Mouse (Mus musculus) testis, adult 2 months (tissue): ENCODE measurements around the gene Naglu. TPM values are rescaled to one million over a fixed set of nuclear protein-coding genes. Genes with fewer than 3 reads are reported as not detected.
A peak's percentile ranks its signal among the peaks of the same experiment; 100 is the strongest.

Experiments used
- H3K27ac ChIP-seq: fragments of 200-500 bp; 2 replicates; pipeline ENCODE4 v1.5.1; 2012; ENCODE audit warnings: low read depth, low read length; ENCODE audit not compliant: control insufficient read depth, insufficient read depth
- H3K27me3 ChIP-seq: fragments of 200-500 bp; 2 replicates; pipeline ENCODE4 v1.6.1; 2012; ENCODE audit warnings: mild to moderate bottlenecking, low read length, moderate library complexity; ENCODE audit not compliant: control insufficient read depth, insufficient read depth
- H3K36me3 ChIP-seq: fragments of 200-500 bp; 2 replicates; pipeline ENCODE4 v1.6.1; 2012; ENCODE audit warnings: mild to moderate bottlenecking, low read length; ENCODE audit not compliant: control insufficient read depth, insufficient read depth
- H3K4me1 ChIP-seq: fragments of 200-500 bp; 2 replicates; pipeline ENCODE4 v1.6.1; 2012; ENCODE audit warnings: low read length; ENCODE audit not compliant: control insufficient read depth, insufficient read depth
- H3K4me3 ChIP-seq: fragments of 200-500 bp; 2 replicates; pipeline ENCODE4 v1.5.1; 2012; ENCODE audit warnings: low read depth, mild to moderate bottlenecking, low read length, moderate library complexity, mixed read lengths; ENCODE audit not compliant: control insufficient read depth
- CTCF ChIP-seq: fragments of 200-500 bp; IDR thresholded peaks from 2 replicates; pipeline ENCODE4 v1.5.1; 2012; ENCODE audit warnings: low read depth, mild to moderate bottlenecking, inconsistent platforms, low read length, moderate library complexity; ENCODE audit not compliant: control insufficient read depth, insufficient read depth, insufficient replicate concordance
- POLR2A ChIP-seq: fragments of 200-500 bp; IDR thresholded peaks from 2 replicates; pipeline ENCODE4 v1.6.1; 2012; ENCODE audit warnings: low read depth, mild to moderate bottlenecking, inconsistent platforms, low read length, moderate library complexity; ENCODE audit not compliant: control insufficient read depth
- polyA plus RNA-seq: library from polyadenylated mRNA; depleted of rRNA; stranded (reverse); fragments of >200 nt; gene quantifications from 2 replicates; pipeline ENCODE4 v1.2.3, GENCODE M21; 2012

The Naglu gene
- polyA plus RNA-seq, 1 experiment: 46.2 TPM

DNA sequence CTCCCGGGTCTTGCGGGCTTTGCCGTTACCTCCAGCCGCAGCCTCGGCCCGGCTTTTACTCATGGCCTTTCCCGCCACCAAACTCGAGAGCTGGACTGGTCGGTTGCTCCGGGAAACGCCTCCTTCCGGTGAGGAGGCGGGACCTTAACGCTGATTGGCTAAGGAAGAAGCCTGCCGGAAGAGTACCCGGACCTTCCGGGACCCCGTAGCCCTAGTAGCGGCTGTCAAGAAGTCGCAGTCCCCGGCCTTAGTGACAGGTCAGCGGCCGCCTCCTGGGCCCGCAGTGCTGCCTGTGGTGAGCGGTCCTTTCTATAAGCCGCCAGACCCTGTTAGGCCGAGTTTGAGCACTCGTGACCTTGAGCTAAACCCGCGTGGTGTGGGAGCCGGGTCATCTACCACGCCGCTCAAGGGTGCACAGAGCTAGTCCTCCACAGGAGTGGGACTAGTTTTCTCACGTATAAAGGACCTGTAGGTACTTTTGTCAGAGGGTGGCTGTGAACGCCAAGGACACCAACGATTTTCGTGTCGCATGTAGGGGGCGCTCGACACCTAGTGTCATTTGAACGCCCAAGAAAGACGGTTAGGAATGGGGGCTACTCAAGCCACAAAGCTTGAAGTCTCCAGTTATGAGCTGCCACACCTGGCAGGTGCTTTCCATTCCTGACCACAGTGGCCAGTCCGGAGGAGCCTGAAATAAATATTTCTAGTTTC is 25.7 kb downstream of the Naglu start, which contains the start of gene Psmc3ip:
Gene Psmc3ip, minus strand, starts transcription at position 123 of the 711 bp plus-strand sequence.
- TF ChIP-seq POLR2A: peak; percentile 85
- TF ChIP-seq CTCF: peak; percentile 67; the same call in 1 of the 2 replicates
- Histone ChIP-seq H3K36me3 (peaks cover 9% of the 10 kb centered on the region), H3K4me3 (peak within 1 kb of the TSS; percentile 97), H3K27me3 (no peaks in the 10 kb centered on the region), H3K4me1 (no peaks in the 10 kb centered on the region; the same call in none of the 2 replicates), H3K27ac (peak within 1 kb of the TSS; percentile 94)

DNA sequence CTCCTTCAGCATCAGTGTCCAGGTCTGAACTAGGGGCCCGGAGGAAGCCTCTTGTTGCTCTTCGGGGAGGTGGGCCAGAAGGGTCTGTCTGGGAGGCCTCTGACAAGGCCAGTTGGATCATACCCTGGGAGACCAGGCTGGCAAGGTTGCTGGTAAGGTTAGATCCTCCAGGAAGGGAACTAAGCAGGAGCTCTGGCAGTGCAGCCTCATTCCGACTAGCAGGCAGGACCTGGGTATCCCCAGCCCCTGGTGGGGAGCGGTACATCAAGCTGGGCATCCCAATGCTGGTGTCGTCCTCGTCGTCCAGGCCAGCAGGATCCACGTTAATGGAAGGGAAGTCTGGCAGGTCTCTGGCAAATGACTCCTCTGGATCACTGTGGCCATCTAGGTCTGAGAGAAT is 28.4 kb downstream of the Naglu start:
- peaks cover 5% of the 10 kb centered on the region for H3K36me3 ChIP-seq
- no peak for TF ChIP-seq CTCF
- no peak for TF ChIP-seq POLR2A

DNA sequence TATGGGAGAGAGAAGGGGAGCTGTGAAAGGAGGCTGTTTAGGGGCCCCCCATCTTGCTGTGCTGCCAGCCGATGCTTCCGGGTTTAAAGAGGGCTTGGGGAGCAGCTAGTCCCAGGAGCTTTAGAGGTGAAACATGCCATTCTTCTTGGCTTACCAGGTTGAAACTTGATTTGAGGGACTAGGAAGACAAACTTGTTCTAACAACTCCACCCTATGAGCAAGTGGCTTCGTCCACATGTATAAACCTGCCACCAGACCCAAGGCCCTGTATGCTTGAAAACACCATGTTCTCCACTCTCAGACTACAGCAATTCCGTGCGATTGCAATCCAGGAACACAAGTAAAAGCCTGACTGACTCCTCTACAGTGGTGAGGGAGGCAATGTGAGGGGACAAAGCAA is 33.2 kb downstream of the Naglu start:
- no peak overlapping the region for H3K27ac ChIP-seq
- no peaks in the 10 kb centered on the region for H3K4me1 ChIP-seq
- no peaks in the 10 kb centered on the region for H3K27me3 ChIP-seq
- H3K4me3 ChIP-seq: no peak overlapping the region
- TF ChIP-seq CTCF (no peak), POLR2A (no peak)
- H3K36me3 ChIP-seq: peaks cover 2% of the 10 kb centered on the region; the same call in 1 of the 2 replicates

More for the DNA sequence above, 28.4 kb downstream of the Naglu start:
- H3K4me1 ChIP-seq: no peaks in the 10 kb centered on the region; the same call in none of the 2 replicates
- no peak overlapping the region for H3K27ac ChIP-seq
- no peaks in the 10 kb centered on the region for H3K27me3 ChIP-seq
- no peak overlapping the region for H3K4me3 ChIP-seq

DNA sequence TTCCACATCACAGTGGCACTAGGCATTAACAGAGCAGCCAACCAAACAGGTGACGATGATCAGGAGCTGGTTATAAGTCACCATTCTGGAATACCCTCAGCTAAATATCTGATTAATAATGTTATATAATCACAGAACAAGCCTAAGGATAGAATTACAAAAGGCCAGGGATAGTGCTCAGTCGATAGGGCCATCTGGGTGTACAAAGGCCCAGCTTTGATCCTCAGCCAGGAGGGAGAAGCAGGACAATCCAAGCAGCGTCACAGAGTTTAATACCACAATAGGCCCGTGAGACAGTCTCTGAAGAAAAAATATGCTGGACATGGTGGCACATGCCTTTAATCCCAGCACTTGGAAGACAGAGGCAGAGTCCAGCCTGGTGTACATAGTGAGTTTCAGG is 39.5 kb downstream of the Naglu start:
- TF ChIP-seq CTCF: no peak
- no peak for TF ChIP-seq POLR2A
- Histone ChIP-seq H3K27me3 (no peaks in the 10 kb centered on the region), H3K4me3 (no peak overlapping the region), H3K4me1 (no peaks in the 10 kb centered on the region), H3K36me3 (no peaks in the 10 kb centered on the region), H3K27ac (no peak overlapping the region)

DNA sequence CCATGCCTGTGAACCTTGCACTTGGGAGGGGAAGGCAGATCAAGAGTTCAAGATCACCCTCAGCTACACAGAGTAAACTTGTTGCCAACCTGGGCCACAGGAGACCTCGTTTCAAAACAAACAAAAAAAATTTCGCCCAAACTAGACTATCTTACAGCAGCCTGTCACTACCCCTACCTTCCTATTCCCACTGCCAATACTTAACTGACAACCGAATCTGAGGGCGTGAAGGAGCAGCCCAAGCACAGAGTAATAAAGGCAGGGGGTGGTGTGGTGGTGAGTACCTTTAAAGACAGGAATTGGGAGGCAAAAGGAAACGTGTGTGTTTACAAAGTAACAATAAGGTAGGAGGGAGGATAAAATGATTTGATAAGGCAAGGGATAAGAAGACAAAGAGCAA is 40.9 kb downstream of the Naglu start:
- no peak for TF ChIP-seq POLR2A
- no peak for TF ChIP-seq CTCF
- no peak overlapping the region for H3K27ac ChIP-seq
- H3K4me3 ChIP-seq: no peak overlapping the region
- no peaks in the 10 kb centered on the region for H3K4me1 ChIP-seq
- no peaks in the 10 kb centered on the region for H3K27me3 ChIP-seq
- H3K36me3 ChIP-seq: no peaks in the 10 kb centered on the region

DNA sequence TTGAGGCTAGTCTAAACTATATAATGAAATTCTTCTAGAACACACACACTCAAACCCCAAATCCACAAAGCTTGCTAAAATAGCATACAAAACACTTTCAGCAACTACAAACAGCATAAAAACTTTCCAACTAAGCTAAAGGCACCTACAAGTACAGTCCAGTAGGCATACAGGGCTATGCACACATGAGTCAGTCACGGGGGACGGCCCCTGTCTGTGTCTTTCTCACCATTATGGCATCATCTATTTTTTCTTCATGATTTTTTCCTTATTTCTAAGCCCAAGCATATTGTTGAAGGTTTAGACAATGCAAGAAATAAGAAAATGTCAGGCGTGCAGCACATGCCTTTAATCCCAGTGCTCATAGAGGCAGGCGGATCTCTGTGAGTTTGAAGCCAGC is 41.4 kb downstream of the Naglu start:
- TF ChIP-seq POLR2A (no peak), CTCF (no peak)
- Histone ChIP-seq H3K36me3 (no peaks in the 10 kb centered on the region), H3K27ac (no peak overlapping the region), H3K27me3 (no peaks in the 10 kb centered on the region), H3K4me1 (no peaks in the 10 kb centered on the region), H3K4me3 (no peak overlapping the region)

DNA sequence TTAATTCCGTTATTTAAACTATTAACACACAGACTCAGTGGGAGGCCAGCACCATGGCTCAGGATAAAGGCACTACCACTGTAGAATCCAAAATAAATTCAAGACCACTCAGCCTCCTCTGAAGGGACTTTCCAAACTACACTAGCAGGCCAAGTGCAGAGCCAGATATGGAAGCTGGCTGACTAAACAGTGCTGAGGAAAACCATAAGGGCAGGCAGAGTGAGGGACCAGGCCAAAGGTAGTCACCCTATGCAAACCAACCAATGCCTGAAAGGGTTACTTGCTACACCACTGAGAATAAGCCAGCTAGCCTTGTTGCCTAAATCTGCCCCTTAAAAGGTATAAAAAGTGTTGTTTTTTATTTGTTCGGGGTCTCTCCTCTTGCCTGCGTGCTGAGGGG is 42.4 kb downstream of the Naglu start:
- Histone ChIP-seq H3K4me3 (no peak overlapping the region), H3K27ac (no peak overlapping the region), H3K36me3 (no peaks in the 10 kb centered on the region), H3K4me1 (no peaks in the 10 kb centered on the region), H3K27me3 (no peaks in the 10 kb centered on the region)
- TF ChIP-seq CTCF: no peak
- no peak for TF ChIP-seq POLR2A

DNA sequence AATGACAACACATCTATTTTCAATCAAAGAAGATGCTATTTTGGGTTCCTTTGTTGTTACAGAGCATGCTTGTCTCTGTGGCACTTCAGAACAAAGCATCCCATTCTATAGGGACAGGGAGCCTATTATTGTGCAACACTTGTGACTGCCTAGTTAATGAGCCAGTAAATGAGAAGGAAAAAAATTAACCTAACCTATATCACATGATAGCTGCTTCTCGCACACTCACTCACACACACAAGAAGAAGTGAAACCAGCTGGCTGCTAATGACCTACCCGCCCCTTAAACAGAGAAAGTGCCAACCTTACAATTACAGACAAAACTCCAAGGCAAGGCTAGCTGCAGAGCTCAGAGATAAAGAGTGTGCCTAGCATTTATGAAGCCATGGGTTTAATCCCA is 45.8 kb downstream of the Naglu start:
- H3K4me3 ChIP-seq: no peak overlapping the region
- no peaks in the 10 kb centered on the region for H3K36me3 ChIP-seq
- H3K27ac ChIP-seq: no peak overlapping the region
- TF ChIP-seq POLR2A (no peak), CTCF (no peak)
- peaks cover 3% of the 10 kb centered on the region for H3K4me1 ChIP-seq
- no peaks in the 10 kb centered on the region for H3K27me3 ChIP-seq
